Mouse (Mus musculus) MEL (cell line): ENCODE data around the gene Vtn. TPM values are rescaled to one million over a fixed set of nuclear protein-coding genes. Genes with fewer than 3 reads are reported as not detected.
A peak's percentile ranks its signal among the peaks of the same experiment; 100 is the strongest.

Source experiments
- DNase-seq: peaks from one replicate; pipeline ENCODE4 v3.0.0; 2011; ENCODE audit warnings: low read depth, low spot score
- H3K27ac ChIP-seq: 2 replicates; pipeline ENCODE4 v1.5.1; 2012; ENCODE audit warnings: low read depth, mild to moderate bottlenecking, control low read depth, low read length, moderate library complexity; ENCODE audit not compliant: control insufficient read depth
- H3K27me3 ChIP-seq, 2 experiments: fragments of 150-350 bp in 1 of 2; sonication (generic) in 1 of 2; 2 replicates each; pipeline ENCODE4 v1.6.1; 2012; ENCODE audit warnings: low read length in 2 of 2, mild to moderate bottlenecking in 2 of 2, improper control_type of control experiment in 1 of 2, moderate library complexity in 1 of 2; ENCODE audit not compliant: insufficient read depth in 2 of 2, control insufficient read depth in 1 of 2
- H3K36me3 ChIP-seq, 2 experiments: 2 replicates each; pipeline ENCODE4 v1.6.1; 2012 to 2014; ENCODE audit warnings: low read length in 2 of 2, improper control_type of control experiment in 1 of 2, inconsistent platforms in 1 of 2, mild to moderate bottlenecking in 1 of 2; ENCODE audit not compliant: insufficient read depth in 2 of 2, control insufficient read depth in 1 of 2
- H3K4me1 ChIP-seq, 2 experiments: fragments of 150-350 bp in 1 of 2; sonication (generic) in 1 of 2; 2 replicates each; pipeline ENCODE4 v1.6.1; 2012; ENCODE audit warnings: low read length in 2 of 2, improper control_type of control experiment in 1 of 2, mild to moderate bottlenecking in 1 of 2; ENCODE audit not compliant: insufficient read depth in 2 of 2, control insufficient read depth in 1 of 2
- H3K4me3 ChIP-seq, 2 experiments: fragments of 150-350 bp in 1 of 2; sonication (generic) in 1 of 2; 2 replicates each; pipeline ENCODE4 v1.5.1; 2012; ENCODE audit warnings: low read depth in 2 of 2, low read length in 2 of 2, mild to moderate bottlenecking in 2 of 2, moderate library complexity in 2 of 2, control low read depth in 1 of 2, improper control_type of control experiment in 1 of 2; ENCODE audit not compliant: control insufficient read depth in 1 of 2, insufficient read depth in 1 of 2
- H3K79me2 ChIP-seq: 2 replicates; pipeline ENCODE4 v1.6.1; 2012; ENCODE audit warnings: mild to moderate bottlenecking, low read length, moderate library complexity; ENCODE audit not compliant: control insufficient read depth, poor library complexity, insufficient read depth
- H3K9ac ChIP-seq: 2 replicates; pipeline ENCODE4 v1.6.1; 2012; ENCODE audit warnings: low read depth, mild to moderate bottlenecking, control low read depth, low read length, moderate library complexity; ENCODE audit not compliant: control insufficient read depth, poor library complexity, severe bottlenecking
- H3K9me3 ChIP-seq: fragments of 150-350 bp; sonication (generic); replicated peaks from 2 replicates; pipeline ENCODE4 v1.6.1; 2012; ENCODE audit warnings: mild to moderate bottlenecking, low read length, improper control_type of control experiment, moderate library complexity; ENCODE audit not compliant: insufficient read depth
- CHD1 ChIP-seq: IDR thresholded peaks from 2 replicates; pipeline ENCODE4 v1.6.1; 2012; ENCODE audit warnings: low read depth, mild to moderate bottlenecking, inconsistent platforms, low read length, improper control_type of control experiment
- CHD2 ChIP-seq: IDR thresholded peaks from 2 replicates; pipeline ENCODE4 v1.6.1; 2011; ENCODE audit warnings: low read length, improper control_type of control experiment
- CTCF ChIP-seq, 3 experiments: IDR thresholded peaks in 2 of 3; conservative IDR thresholded peaks in 1 of 3; 2 replicates each; pipeline ENCODE4 v1.5.1; 2011 to 2012; ENCODE audit warnings: low read length in 3 of 3, low read depth in 2 of 3, mild to moderate bottlenecking in 2 of 3, improper control_type of control experiment in 1 of 3, inconsistent platforms in 1 of 3, mixed read lengths in 1 of 3, moderate library complexity in 1 of 3; ENCODE audit not compliant: control insufficient read depth in 1 of 3, insufficient read depth in 1 of 3, poor library complexity in 1 of 3, severe bottlenecking in 1 of 3
- E2F4 ChIP-seq: IDR thresholded peaks from 2 replicates; pipeline ENCODE4 v1.6.1; 2011; ENCODE audit warnings: low read depth, low read length, improper control_type of control experiment, borderline replicate concordance
- EP300 ChIP-seq, 2 experiments: IDR thresholded peaks; 2 replicates each; pipeline ENCODE4 v1.6.1; 2011; ENCODE audit warnings: improper control_type of control experiment in 2 of 2, low read length in 2 of 2, low read depth in 1 of 2, mild to moderate bottlenecking in 1 of 2
- ETS1 ChIP-seq: IDR thresholded peaks from 2 replicates; pipeline ENCODE4 v1.6.1; 2012; ENCODE audit warnings: low read depth, mild to moderate bottlenecking, inconsistent platforms, low read length, improper control_type of control experiment, moderate library complexity
- GABPA ChIP-seq: IDR thresholded peaks from 2 replicates; pipeline ENCODE4 v1.6.1; 2012; ENCODE audit warnings: low read depth, mild to moderate bottlenecking, inconsistent platforms, low read length, improper control_type of control experiment, moderate library complexity
- GATA1 ChIP-seq: IDR thresholded peaks from 2 replicates; pipeline ENCODE4 v1.6.1; 2011; ENCODE audit warnings: low read depth, low read length, improper control_type of control experiment
- JUND ChIP-seq: IDR thresholded peaks from 2 replicates; pipeline ENCODE4 v1.6.1; 2011; ENCODE audit warnings: low read depth, mild to moderate bottlenecking, improper control_type of control experiment, low read length
- KAT2A ChIP-seq: conservative IDR thresholded peaks from 2 replicates; pipeline ENCODE4 v1.6.1; 2012; ENCODE audit warnings: low read depth, low read length, improper control_type of control experiment, inconsistent platforms
- MAX ChIP-seq: IDR thresholded peaks from 2 replicates; pipeline ENCODE4 v1.6.1; 2011; ENCODE audit warnings: low read length, improper control_type of control experiment
- MEF2A ChIP-seq: IDR thresholded peaks from 2 replicates; pipeline ENCODE4 v1.6.1; 2014; ENCODE audit warnings: low read depth, mild to moderate bottlenecking, inconsistent platforms, low read length, improper control_type of control experiment; ENCODE audit not compliant: poor library complexity, insufficient replicate concordance, severe bottlenecking; ENCODE audit errors: extremely low read depth
- MYC ChIP-seq: IDR thresholded peaks from 2 replicates; pipeline ENCODE4 v1.6.1; 2011; ENCODE audit warnings: low read depth, mild to moderate bottlenecking, low read length, improper control_type of control experiment, moderate library complexity
- NELFE ChIP-seq: IDR thresholded peaks from 2 replicates; pipeline ENCODE4 v1.6.1; 2011; ENCODE audit warnings: low read depth, low read length, improper control_type of control experiment
- NRF1 ChIP-seq: IDR thresholded peaks from 2 replicates; pipeline ENCODE4 v1.6.1; 2014; ENCODE audit warnings: low read depth, mild to moderate bottlenecking, inconsistent platforms, low read length, improper control_type of control experiment, moderate library complexity; ENCODE audit not compliant: poor library complexity, insufficient read depth, severe bottlenecking
- POLR2A ChIP-seq, 2 experiments: IDR thresholded peaks; 2 replicates each; pipeline ENCODE4 v1.6.1; 2011 to 2012; ENCODE audit warnings: low read length in 2 of 2, mild to moderate bottlenecking in 2 of 2, control low read depth in 1 of 2, improper control_type of control experiment in 1 of 2, low read depth in 1 of 2, moderate library complexity in 1 of 2; ENCODE audit not compliant: control insufficient read depth in 1 of 2, insufficient read depth in 1 of 2, poor library complexity in 1 of 2
- POLR2AphosphoS5 ChIP-seq: IDR thresholded peaks from 2 replicates; pipeline ENCODE4 v1.6.1; 2012; ENCODE audit warnings: low read depth, borderline replicate concordance, mild to moderate bottlenecking, inconsistent platforms, low read length, moderate library complexity, mixed read lengths
- RAD21 ChIP-seq: IDR thresholded peaks from 2 replicates; pipeline ENCODE4 v1.6.1; 2011; ENCODE audit warnings: mild to moderate bottlenecking, low read depth, low read length, improper control_type of control experiment
- RCOR1 ChIP-seq: IDR thresholded peaks from 2 replicates; pipeline ENCODE4 v1.6.1; 2012; ENCODE audit warnings: low read depth, mild to moderate bottlenecking, inconsistent platforms, low read length, improper control_type of control experiment
- TBP ChIP-seq: IDR thresholded peaks from 2 replicates; pipeline ENCODE4 v1.8.0; 2011; ENCODE audit warnings: low read depth, low read length, improper control_type of control experiment
- USF1 ChIP-seq: IDR thresholded peaks from 2 replicates; pipeline ENCODE4 v1.6.1; 2014; ENCODE audit warnings: low read depth, mild to moderate bottlenecking, inconsistent platforms, low read length, improper control_type of control experiment, moderate library complexity
- USF2 ChIP-seq, 2 experiments: IDR thresholded peaks; 2 replicates each; pipeline ENCODE4 v1.6.1; 2011 to 2012; ENCODE audit warnings: improper control_type of control experiment in 2 of 2, low read length in 2 of 2, borderline replicate concordance in 1 of 2, inconsistent platforms in 1 of 2, low read depth in 1 of 2, mild to moderate bottlenecking in 1 of 2; ENCODE audit not compliant: insufficient read depth in 1 of 2
- ZNF384 ChIP-seq: IDR thresholded peaks from 2 replicates; pipeline ENCODE4 v1.6.1; 2012; ENCODE audit warnings: low read depth, mild to moderate bottlenecking, inconsistent platforms, low read length, improper control_type of control experiment
- polyA plus RNA-seq, 2 experiments: library from polyadenylated mRNA; stranded (reverse) in 1 of 2; unstranded in 1 of 2; fragments of >175 nt in 1 of 2; fragments of >200 nt in 1 of 2; gene quantifications; 2 replicates each; pipeline versions ENCODE4 v1.2.1 to v1.2.4; 2012; ENCODE audit warnings: low replicate concordance in 2 of 2, low read depth in 1 of 2; ENCODE audit not compliant: insufficient read length in 2 of 2, insufficient read depth in 1 of 2, missing spikeins in 1 of 2
- total RNA-seq: library from RNA; depleted of rRNA; stranded (reverse); fragments of 300-350 nt; gene quantifications from 2 replicates; pipeline ENCODE4 v1.2.3, GENCODE M21; 2012

Gene Vtn
- total and polyA plus RNA-seq, 3 experiments = 0.18 TPM; not detected in 2

GRCm38 (mm10) chr11:78502909-78503650 is 4.2 kb downstream of the Vtn start, which contains the start of gene Sebox:
Gene Sebox, plus strand, starts transcription at chr11:78503447.
- Histone ChIP-seq H3K27ac (no peak within 1 kb of the TSS), H3K27me3 (no peaks in the 10 kb centered on the region; a peak in 1 of 4 replicates), H3K9ac (no peak within 1 kb of the TSS), H3K4me1 (peaks cover 0 to 20% of the 10 kb centered on the region in 2 experiments; a peak in 3 of 4 replicates), H3K36me3 (peaks cover 7 to 14% of the 10 kb centered on the region in 2 experiments; a peak in 3 of 4 replicates), H3K79me2 (no peaks in the 10 kb centered on the region), H3K9me3 (no peaks in the 10 kb centered on the region), H3K4me3 (no peak within 1 kb of the TSS)
- TF ChIP-seq RCOR1 (peak; percentile 79), USF2 (IDR thresholded peaks at IDR 0.05; ENCODE audit: borderline replicate concordance in 1 of 2, insufficient read depth in 1 of 2, low read depth in 1 of 2, low read length in 2 of 2) (no peak)
- DNase-seq = peak; percentile 82

DNA sequence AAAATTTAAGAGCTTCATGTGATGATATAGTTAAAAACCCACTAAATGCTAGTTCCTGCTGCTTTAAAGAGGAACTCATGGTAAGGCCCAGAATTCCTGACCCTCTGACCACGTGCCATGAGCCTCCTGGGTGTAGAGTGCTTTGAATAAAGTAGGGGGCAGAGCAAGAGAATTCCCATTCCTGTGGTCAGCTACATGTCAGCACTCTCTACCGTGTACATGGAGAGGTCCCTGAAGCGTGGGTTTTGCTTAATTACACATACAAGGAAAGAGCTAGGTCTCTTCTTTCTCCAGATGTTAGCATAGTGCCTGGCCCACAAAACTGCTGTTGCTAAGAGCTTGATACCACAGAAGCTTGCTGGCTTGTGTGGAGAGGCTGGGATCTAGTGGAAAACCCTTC is 6.5 kb downstream of the Vtn start:
- H3K79me2 ChIP-seq = no peaks in the 10 kb centered on the region
- no peaks in the 10 kb centered on the region for H3K27me3 ChIP-seq
- peaks cover 0 to 17% of the 10 kb centered on the region in 2 experiments; a peak in 2 of 4 replicates for H3K4me1 ChIP-seq
- no peaks in the 10 kb centered on the region for H3K9me3 ChIP-seq
- no peak overlapping the region for H3K27ac ChIP-seq
- H3K9ac ChIP-seq = no peak overlapping the region
- H3K36me3 ChIP-seq = peaks cover 3 to 14% of the 10 kb centered on the region in 2 experiments; a peak in 2 of 4 replicates
- TF ChIP-seq CTCF (IDR thresholded peaks at IDR 0.05 in 2 of 3, conservative IDR thresholded peaks at IDR 0.05 in 1 of 3; ENCODE audit: control insufficient read depth in 1 of 3, insufficient read depth in 1 of 3, low read depth in 2 of 3, low read length in 3 of 3, poor library complexity in 1 of 3, severe bottlenecking in 1 of 3) = no peak
- TF ChIP-seq GATA1 = no peak
- TF ChIP-seq USF1 = no peak
- no peak for TF ChIP-seq JUND
- no peak for TF ChIP-seq NELFE
- TF ChIP-seq ETS1 = no peak
- no peak for TF ChIP-seq CHD2
- TF ChIP-seq RAD21 = no peak
- no peak for DNase-seq
- no peak overlapping the region for H3K4me3 ChIP-seq

DNA sequence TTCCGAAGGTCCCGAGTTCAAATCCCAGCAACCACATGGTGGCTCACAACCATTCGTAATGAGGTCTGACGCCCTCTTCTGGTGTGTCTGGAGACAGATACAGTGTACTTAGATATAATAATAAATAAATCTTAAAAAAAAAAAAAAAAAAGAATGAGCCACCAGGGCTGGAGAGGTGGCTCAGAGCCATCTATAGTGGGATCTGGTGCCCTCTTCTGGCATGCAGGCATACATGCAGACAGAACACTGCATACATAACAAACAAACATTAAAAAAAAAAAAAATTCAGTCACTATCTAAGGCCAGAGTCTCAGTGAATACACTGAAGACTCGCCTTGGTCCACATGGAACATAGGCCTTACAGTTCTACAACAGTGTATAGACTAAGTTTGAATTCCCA is 10.3 kb downstream of the Vtn start:
- peak; percentile 77 for DNase-seq
- Histone ChIP-seq H3K36me3 (peaks cover 16% of the 10 kb centered on the region in 2 experiments), H3K4me1 (peaks cover 0 to 7% of the 10 kb centered on the region in 2 experiments; a peak in 2 of 4 replicates)
- TF ChIP-seq RAD21 (peak; percentile 54), ETS1 (no peak), MAX (no peak), CHD1 (no peak), MYC (0 out of 2 replicates have a peak, but pooled peaks have one; percentile 50), CTCF (IDR thresholded peaks at IDR 0.05 in 2 of 3, conservative IDR thresholded peaks at IDR 0.05 in 1 of 3; ENCODE audit: control insufficient read depth in 1 of 3, insufficient read depth in 1 of 3, low read depth in 2 of 3, low read length in 3 of 3, poor library complexity in 1 of 3, severe bottlenecking in 1 of 3) (peak; percentile 38 to 69 (median 68)), USF1 (no peak), TBP (no peak), KAT2A (no peak), GABPA (no peak), NRF1 (no peak), POLR2A (IDR thresholded peaks at IDR 0.05; ENCODE audit: control insufficient read depth in 1 of 2, insufficient read depth in 1 of 2, low read depth in 1 of 2, low read length in 2 of 2, poor library complexity in 1 of 2) (no peak), EP300 (IDR thresholded peaks at IDR 0.05; ENCODE audit: low read depth in 1 of 2, low read length in 2 of 2) (no peak), MEF2A (no peak), E2F4 (no peak), POLR2AphosphoS5 (no peak), GATA1 (no peak), CHD2 (no peak), ZNF384 (peak; percentile 96)

More for the DNA sequence above, 10.3 kb downstream of the Vtn start:
- no peak overlapping the region for H3K27ac ChIP-seq
- no peak overlapping the region for H3K4me3 ChIP-seq
- no peaks in the 10 kb centered on the region for H3K27me3 ChIP-seq
- H3K79me2 ChIP-seq = peaks cover 25% of the 10 kb centered on the region
- H3K9me3 ChIP-seq = no peaks in the 10 kb centered on the region
- H3K9ac ChIP-seq = no peak overlapping the region
